ENCODE assay signal across 21 mouse cellular contexts in the genomic region with DNA sequence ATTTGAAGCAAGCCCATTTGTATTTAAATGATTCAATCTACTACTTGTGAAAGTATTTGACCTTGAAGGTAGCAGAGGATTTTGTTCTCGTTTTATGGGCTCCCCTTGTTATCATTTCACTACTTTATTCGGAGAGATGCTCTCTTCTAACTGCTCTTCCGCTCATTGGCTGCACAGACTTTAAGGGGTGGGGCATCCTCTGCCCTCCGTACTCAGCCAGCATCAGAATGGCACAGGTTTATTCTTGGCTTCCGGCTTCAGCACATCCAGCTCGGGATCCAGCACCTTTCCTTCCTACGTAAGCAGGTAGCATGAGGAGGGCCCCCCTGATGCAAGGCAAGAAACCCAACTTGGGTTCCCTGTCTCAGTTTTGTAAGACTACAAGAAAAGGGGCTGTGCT.
A peak's percentile ranks its signal among the peaks of the same experiment; 100 is the strongest.
DNase-seq lines count a peak whose midpoint lies in the region; ATAC-seq and TF ChIP-seq lines count a peak whose summit lies in the region.
"Had no signal": no experiment of that assay in that cellular context is flagged by ENCODE, and none has a peak within 500 bp of the region (broad histone marks: within the 10 kb centered on the region; RNA-seq: fewer than 3 reads in every experiment).

No protein-coding gene starts in this region.

- H3K27ac ChIP-seq in kidney, postnatal 0 days, result peak overlapping the region; percentile 57; the same call in 1 of the 2 replicates
- no peak overlapping the region for H3K27ac ChIP-seq in ES-E14 (ENCODE audit: insufficient read depth, low read depth, low read length, poor library complexity, severe bottlenecking)
- H3K27ac ChIP-seq in neural tube, embryonic 15.5 days (replicated peaks), result peak overlapping the region; percentile 33; the same call in 1 of the 2 replicates
- H3K27ac ChIP-seq: embryonic facial prominence, embryonic 10.5 days; forebrain, embryonic 13.5 days; heart, adult 2 months; heart, embryonic 15.5 days; hindbrain, embryonic 13.5 days had no signal

- no peak overlapping the region for H3K4me2 ChIP-seq in kidney, postnatal 0 days (ENCODE audit: low read length)
- no peak overlapping the region for H3K4me2 ChIP-seq in neural tube, embryonic 15.5 days
- H3K4me2 ChIP-seq: forebrain, embryonic 13.5 days; heart, embryonic 11.5 days; heart, embryonic 15.5 days; hindbrain, embryonic 13.5 days had no signal

- DNase-seq in kidney, adult 18-20 months, result peak; percentile 34
- no peak for DNase-seq in kidney, postnatal 4 days
- DNase-seq in kidney, postnatal 0 days (ENCODE audit: low spot score), result no peak
- DNase-seq in kidney, postnatal 10 days, result no peak
- DNase-seq in ES-E14 (ENCODE audit: low read depth, low spot score) (no peak), liver (no peak)
- no peak for DNase-seq in layer of hippocampus, postnatal 10 days (ENCODE audit: low spot score in 2 of 2)
- DNase-seq: adrenal gland, adult 8-10 months; adrenal gland, postnatal 36 days; cerebellum, adult 2 months; cerebellum, postnatal 10 days; forebrain, postnatal 0 days; gastrocnemius, postnatal 14 days; heart, adult 2 months; heart, postnatal 14 days had no signal

- H3K9ac ChIP-seq in kidney, postnatal 0 days (ENCODE audit: low read depth, low read length), result no peak overlapping the region
- H3K9ac ChIP-seq in ES-E14 (ENCODE audit: insufficient read depth, low read depth, low read length, poor library complexity, severe bottlenecking), result no peak overlapping the region
- no peak overlapping the region for H3K9ac ChIP-seq in neural tube, embryonic 15.5 days (replicated peaks)
- H3K9ac ChIP-seq: forebrain, embryonic 13.5 days; forebrain, postnatal 0 days; heart, embryonic 15.5 days; hindbrain, embryonic 13.5 days had no signal

- H3K36me3 ChIP-seq in kidney, postnatal 0 days (ENCODE audit: insufficient read depth, low read length), result no peaks in the 10 kb centered on the region
- H3K36me3 ChIP-seq in ES-E14 (ENCODE audit: control insufficient read depth, insufficient read depth, low read length, poor library complexity, severe bottlenecking), result peaks cover 2% of the 10 kb centered on the region; the same call in 1 of the 2 replicates
- no peaks in the 10 kb centered on the region for H3K36me3 ChIP-seq in neural tube, embryonic 15.5 days

- 87% methylated on average over 7 of the region's 7 CpGs for WGBS in kidney, postnatal 0 days
- 83% methylated on average over 7 of the region's 7 CpGs for WGBS in neural tube, embryonic 15.5 days

- H3K27me3 ChIP-seq in kidney, postnatal 0 days (ENCODE audit: insufficient read depth, low read length), result no peaks in the 10 kb centered on the region
- H3K27me3 ChIP-seq in neural tube, embryonic 15.5 days (replicated peaks), result no peaks in the 10 kb centered on the region
- H3K27me3 ChIP-seq: forebrain, embryonic 13.5 days; heart, embryonic 15.5 days; hindbrain, embryonic 13.5 days had no signal

- no peak for ATAC-seq in kidney, postnatal 0 days (replicated peaks; ENCODE audit: low FRiP score, low read depth)
- ATAC-seq in neural tube, embryonic 15.5 days (ENCODE audit: low FRiP score), result no peak
- ATAC-seq: forebrain, embryonic 13.5 days; forebrain, postnatal 0 days had no signal

- TF ChIP-seq CTCF in kidney, postnatal 0 days (IDR thresholded peaks at IDR 0.05; ENCODE audit: low read depth), result no peak

- no peak overlapping the region for H3K4me3 ChIP-seq in kidney, postnatal 0 days (replicated peaks; ENCODE audit: low read depth, low read length)
- H3K4me3 ChIP-seq in ES-E14 (ENCODE audit: insufficient read depth in 1 of 2, low read depth in 1 of 2, low read length in 2 of 2, poor library complexity in 1 of 2, severe bottlenecking in 1 of 2), result peak overlapping the region; percentile 30 to 33; a peak in 3 of 4 replicates
- H3K4me3 ChIP-seq in neural tube, embryonic 15.5 days (replicated peaks), result no peak overlapping the region
- H3K4me3 ChIP-seq: embryonic facial prominence, embryonic 10.5 days; forebrain, embryonic 13.5 days; heart, adult 2 months; heart, embryonic 15.5 days; hindbrain, embryonic 13.5 days had no signal

- no peaks in the 10 kb centered on the region for H3K9me3 ChIP-seq in kidney, postnatal 0 days (replicated peaks; ENCODE audit: low read length)
- H3K9me3 ChIP-seq in ES-E14 (ENCODE audit: control insufficient read depth, insufficient read depth, low read depth, low read length), result no peaks in the 10 kb centered on the region
- no peaks in the 10 kb centered on the region for H3K9me3 ChIP-seq in neural tube, embryonic 15.5 days (replicated peaks)
- H3K9me3 ChIP-seq: embryonic facial prominence, embryonic 10.5 days; forebrain, embryonic 13.5 days; heart, embryonic 15.5 days had no signal

- H3K4me1 ChIP-seq in kidney, postnatal 0 days (replicated peaks; ENCODE audit: insufficient read depth, low read length), result no peaks in the 10 kb centered on the region
- H3K4me1 ChIP-seq in ES-E14 (ENCODE audit: control insufficient read depth in 2 of 2, insufficient read depth in 2 of 2, low read length in 2 of 2, poor library complexity in 1 of 2), result peaks cover 3 to 10% of the 10 kb centered on the region in 2 experiments; a peak in 2 of 4 replicates
- no peaks in the 10 kb centered on the region; the same call in 1 of the 2 replicates for H3K4me1 ChIP-seq in neural tube, embryonic 15.5 days
- H3K4me1 ChIP-seq: embryonic facial prominence, embryonic 10.5 days; forebrain, embryonic 13.5 days had no signal

- in situ Hi-C loops in ES-E14 (cut with MboI; ENCODE audit: low sequenced_read_pairs in 2 of 2, unreplicated experiment in 2 of 2), result no loop called here

TF ChIP-seq in ES-E14, 5 proteins besides CTCF, POLR2A, EP300 and RAD21:
- TF ChIP-seq ZNF384 (IDR thresholded peaks at IDR 0.05; ENCODE audit: low read depth, low read length) (no peak), ZC3H11A (IDR thresholded peaks at IDR 0.05; ENCODE audit: borderline replicate concordance, low read depth, low read length) (no peak), HCFC1 (IDR thresholded peaks at IDR 0.05; ENCODE audit: borderline replicate concordance, insufficient read depth, low read length) (no peak), MAFK (IDR thresholded peaks at IDR 0.05; ENCODE audit: insufficient read depth, low read depth, low read length) (no peak), CHD2 (IDR thresholded peaks at IDR 0.05; ENCODE audit: low read depth, low read length) (no peak)
TF ChIP-seq in ES-E14: peak in this region for 0.

Comparison
In these comparisons a context has a peak if more than half of its experiments do, and no peak if none do; other contexts are left out.
1. H3K4me3 ChIP-seq: peak in ES-E14 (2 of 2); none in kidney, postnatal 0 days (single experiment) and neural tube, embryonic 15.5 days (single experiment).